In the genomic region with DNA sequence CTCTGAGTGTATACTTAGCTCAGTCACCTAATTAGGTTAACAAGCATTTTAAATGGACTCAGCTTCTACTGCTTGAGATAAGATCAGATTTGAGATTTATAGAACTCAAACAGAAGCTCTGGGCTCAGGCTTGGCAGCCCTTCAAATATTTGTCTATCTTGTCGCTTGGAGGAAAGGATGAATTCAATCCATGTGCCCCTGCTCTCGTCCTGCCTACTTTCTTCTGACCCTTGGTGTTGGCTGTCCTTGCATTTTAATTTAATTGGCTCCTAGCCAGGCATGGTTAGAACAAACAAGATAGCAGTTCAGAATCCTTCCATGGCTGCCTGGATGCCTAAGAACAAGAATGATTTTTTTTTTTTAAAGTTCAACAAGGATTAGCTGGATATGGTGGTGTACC, we compare ENCODE assay signal across 18 mouse cellular contexts.
DNase-seq lines count a peak whose midpoint lies in the region; ATAC-seq and TF ChIP-seq lines count a peak whose summit lies in the region.
"Had no signal": no experiment of that assay in that cellular context is flagged by ENCODE, and none has a peak within 500 bp of the region (broad histone marks: within the 10 kb centered on the region; RNA-seq: fewer than 3 reads in every experiment).

No protein-coding gene starts in this region.

- no peaks in the 10 kb centered on the region; the same call in 1 of the 2 replicates for H3K27me3 ChIP-seq in kidney, adult 2 months (replicated peaks; ENCODE audit: control insufficient read depth, insufficient read depth, low read length)
- H3K27me3 ChIP-seq in kidney, embryonic 14.5 days (ENCODE audit: control insufficient read depth, insufficient read depth, low read length): no peaks in the 10 kb centered on the region
- H3K27me3 ChIP-seq in midbrain, embryonic 11.5 days (ENCODE audit: control insufficient read depth, insufficient read depth, low read length): no peaks in the 10 kb centered on the region
- no peaks in the 10 kb centered on the region for H3K27me3 ChIP-seq in midbrain, embryonic 14.5 days (ENCODE audit: control insufficient read depth, insufficient read depth, low read length)
- H3K27me3 ChIP-seq: forebrain, embryonic 12.5 days; hindbrain, embryonic 13.5 days; intestine, embryonic 15.5 days; limb, embryonic 12.5 days; liver, embryonic 13.5 days had no signal

- no peak overlapping the region for H3K4me3 ChIP-seq in kidney, adult 2 months (ENCODE audit: insufficient read depth, low read depth, low read length)
- no peak overlapping the region for H3K4me3 ChIP-seq in kidney, embryonic 14.5 days (ENCODE audit: low read length)
- no peak overlapping the region for H3K4me3 ChIP-seq in midbrain, embryonic 11.5 days (ENCODE audit: low read depth, low read length)
- no peak overlapping the region for H3K4me3 ChIP-seq in midbrain, embryonic 14.5 days (replicated peaks; ENCODE audit: low read depth, low read length)
- H3K4me3 ChIP-seq: forebrain, embryonic 12.5 days; hindbrain, embryonic 13.5 days; intestine, embryonic 15.5 days; limb, embryonic 12.5 days; liver, embryonic 13.5 days; midbrain, embryonic 10.5 days had no signal

- no peak overlapping the region for H3K9ac ChIP-seq in kidney, embryonic 14.5 days (ENCODE audit: low read depth, low read length)
- H3K9ac ChIP-seq in midbrain, embryonic 11.5 days (ENCODE audit: low read length): no peak overlapping the region
- no peak overlapping the region for H3K9ac ChIP-seq in midbrain, embryonic 14.5 days (replicated peaks; ENCODE audit: low read length)
- H3K9ac ChIP-seq: forebrain, embryonic 12.5 days; hindbrain, embryonic 13.5 days; intestine, embryonic 15.5 days; limb, embryonic 12.5 days; liver, embryonic 13.5 days had no signal

- no peak for TF ChIP-seq POLR2A in kidney, adult 2 months (IDR thresholded peaks at IDR 0.05; ENCODE audit: low read depth, low read length)
- no peak for TF ChIP-seq POLR2A in brain, embryonic 14.5 days (IDR thresholded peaks at IDR 0.05; ENCODE audit: borderline replicate concordance, extremely low read depth, insufficient read depth, insufficient read length, poor library complexity, severe bottlenecking)

- peak; percentile 56 for DNase-seq in kidney, adult 2 months
- DNase-seq in midbrain, embryonic 11.5 days (ENCODE audit: low spot score, missing footprints): peak; percentile 19
- DNase-seq in midbrain, embryonic 14.5 days: no peak
- peak; percentile 47 for DNase-seq in brain, embryonic 14.5 days (ENCODE audit: low read depth)
- DNase-seq in adrenal gland, postnatal 25 days: no peak
- no peak for DNase-seq in right cerebral cortex, postnatal 25 days
- DNase-seq: cerebellum, adult 9-11 months; gastrocnemius, postnatal 10 days; heart, adult 18-20 months; liver, embryonic 13.5 days; right cerebral cortex, adult 18-20 months; thymus, postnatal 25 days had no signal

- H3K36me3 ChIP-seq in kidney, adult 2 months (ENCODE audit: control insufficient read depth, insufficient read depth, low read length): no peaks in the 10 kb centered on the region
- H3K36me3 ChIP-seq in kidney, embryonic 14.5 days (ENCODE audit: control insufficient read depth, insufficient read depth, low read length): no peaks in the 10 kb centered on the region
- no peaks in the 10 kb centered on the region for H3K36me3 ChIP-seq in midbrain, embryonic 11.5 days (ENCODE audit: control insufficient read depth, insufficient read depth, low read length)
- no peaks in the 10 kb centered on the region for H3K36me3 ChIP-seq in midbrain, embryonic 14.5 days (ENCODE audit: control insufficient read depth, insufficient read depth, low read length)
- H3K36me3 ChIP-seq: forebrain, embryonic 12.5 days; hindbrain, embryonic 13.5 days; intestine, embryonic 15.5 days; limb, embryonic 12.5 days; liver, embryonic 13.5 days; midbrain, embryonic 10.5 days had no signal

- H3K9me3 ChIP-seq in kidney, embryonic 14.5 days (ENCODE audit: control insufficient read depth, low read length): no peaks in the 10 kb centered on the region
- H3K9me3 ChIP-seq in midbrain, embryonic 11.5 days (ENCODE audit: control insufficient read depth, low read length): no peaks in the 10 kb centered on the region
- no peaks in the 10 kb centered on the region for H3K9me3 ChIP-seq in midbrain, embryonic 14.5 days (ENCODE audit: control insufficient read depth, low read length)
- H3K9me3 ChIP-seq: forebrain, embryonic 12.5 days; hindbrain, embryonic 13.5 days; intestine, embryonic 15.5 days; limb, embryonic 12.5 days; liver, embryonic 13.5 days; midbrain, embryonic 10.5 days had no signal

- no peak overlapping the region for H3K27ac ChIP-seq in kidney, adult 2 months (ENCODE audit: insufficient read depth, low read depth, low read length)
- H3K27ac ChIP-seq in kidney, embryonic 14.5 days (ENCODE audit: low read depth, low read length): no peak overlapping the region
- no peak overlapping the region for H3K27ac ChIP-seq in midbrain, embryonic 11.5 days (ENCODE audit: low read depth, low read length)
- no peak overlapping the region for H3K27ac ChIP-seq in midbrain, embryonic 14.5 days (replicated peaks; ENCODE audit: low read depth, low read length)
- H3K27ac ChIP-seq: forebrain, embryonic 12.5 days; hindbrain, embryonic 13.5 days; intestine, embryonic 15.5 days; limb, embryonic 12.5 days; liver, embryonic 13.5 days; midbrain, embryonic 10.5 days had no signal

- H3K4me2 ChIP-seq in kidney, embryonic 14.5 days (replicated peaks; ENCODE audit: low read depth, low read length): no peak overlapping the region
- no peak overlapping the region for H3K4me2 ChIP-seq in midbrain, embryonic 11.5 days
- H3K4me2 ChIP-seq in midbrain, embryonic 14.5 days (ENCODE audit: low read length): no peak overlapping the region
- H3K4me2 ChIP-seq: forebrain, embryonic 12.5 days; hindbrain, embryonic 13.5 days; intestine, embryonic 15.5 days; limb, embryonic 12.5 days; liver, embryonic 13.5 days had no signal

- no peak for ATAC-seq in kidney, embryonic 14.5 days (ENCODE audit: low FRiP score, low TSS enrichment)
- ATAC-seq in midbrain, embryonic 11.5 days (ENCODE audit: low FRiP score): no peak
- ATAC-seq in midbrain, embryonic 14.5 days (ENCODE audit: low FRiP score, low TSS enrichment): no peak
- ATAC-seq: intestine, embryonic 15.5 days had no signal

- no peak for TF ChIP-seq CTCF in kidney, adult 2 months (conservative IDR thresholded peaks at IDR 0.05; ENCODE audit: insufficient read depth, insufficient read length, low read depth, low read length)
- TF ChIP-seq CTCF in brain, embryonic 14.5 days (IDR thresholded peaks at IDR 0.05; ENCODE audit: borderline replicate concordance, extremely low read depth, insufficient read depth, insufficient read length): no peak

- peaks cover 5% of the 10 kb centered on the region for H3K4me1 ChIP-seq in kidney, adult 2 months (ENCODE audit: control insufficient read depth, insufficient read depth, low read length)
- peaks cover 19% of the 10 kb centered on the region for H3K4me1 ChIP-seq in kidney, embryonic 14.5 days (ENCODE audit: control insufficient read depth, insufficient read depth, low read length)
- peaks cover 22% of the 10 kb centered on the region for H3K4me1 ChIP-seq in midbrain, embryonic 11.5 days (ENCODE audit: control insufficient read depth, insufficient read depth, low read length)
- peaks cover 10% of the 10 kb centered on the region for H3K4me1 ChIP-seq in midbrain, embryonic 14.5 days (ENCODE audit: control insufficient read depth, insufficient read depth, low read length)
- H3K4me1 ChIP-seq: liver, embryonic 13.5 days had no signal

- WGBS in kidney, adult 2 months: 13% methylated on average over 2 of the region's 2 CpGs
- 49% methylated on average over 2 of the region's 2 CpGs for WGBS in kidney, embryonic 14.5 days
- WGBS in midbrain, embryonic 11.5 days: 58% methylated on average over 2 of the region's 2 CpGs
- WGBS in midbrain, embryonic 14.5 days: 35% methylated on average over 2 of the region's 2 CpGs

Comparison
In these comparisons a context has a peak if more than half of its experiments do, and no peak if none do; other contexts are left out.
1. DNase-seq: peak in kidney, adult 2 months (single experiment), midbrain, embryonic 11.5 days (single experiment) and brain, embryonic 14.5 days (single experiment); none in midbrain, embryonic 14.5 days (single experiment), adrenal gland, postnatal 25 days (single experiment) and right cerebral cortex, postnatal 25 days (single experiment).